Mouse (Mus musculus) left cerebral cortex, postnatal 25 days (tissue): ENCODE data around the gene Gm20806. TPM values are rescaled to one million over a fixed set of nuclear protein-coding genes. Genes with fewer than 3 reads are reported as not detected.
"Not testable (repeated sequence)": the region's sequence is repeated elsewhere in the genome, so short reads cannot be mapped to it uniquely, and the experiment has no call there.

ENCODE experiments used
- DNase-seq, 2 experiments: peaks; one replicate each; pipeline ENCODE4 v3.0.0; 2022; ENCODE audit warnings: low spot score in 2 of 2, mixed read lengths in 1 of 2
- intact Hi-C: fragments of 180-260 bp; cut with DNase I; formaldehyde crosslinking; loops from one replicate; pipeline ENCODE4 v1.15.1; 2025
- total RNA-seq, 2 experiments: library from RNA; stranded (reverse); gene quantifications; 2 replicates each; pipeline ENCODE4 v1.2.3; 2021

Gm20806 gene
- total RNA-seq: not detected

DNA sequence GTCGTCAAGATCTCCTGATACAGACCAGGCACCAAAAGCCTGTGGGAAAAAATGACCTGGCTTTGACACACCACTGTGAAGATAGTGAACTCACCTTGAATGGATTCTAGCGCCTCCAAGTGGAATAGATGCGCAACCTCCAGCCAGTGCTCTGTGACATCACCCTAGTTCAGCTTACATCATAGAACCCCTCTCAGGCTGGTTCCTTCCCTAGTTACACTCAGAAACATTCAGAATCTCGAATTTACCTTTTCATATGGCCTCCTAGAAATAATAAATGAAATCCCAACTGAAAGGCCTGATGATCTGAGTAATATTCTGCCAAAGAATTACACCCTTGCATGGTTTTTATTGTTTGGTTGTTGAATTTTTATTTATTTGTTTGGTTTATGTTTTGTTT lies at the start of gene Gm20806:
Gene Gm20806, minus strand, starts transcription at position 101 of the 400 bp plus-strand sequence.
- DNase-seq, intact Hi-C loops: not testable (repeated sequence)
